Mouse (Mus musculus): ENCODE results near the gene Kat6b.

Kat6b gene

GRCm38 (mm10) chr14:21523234-21523633 is 42.0 kb downstream of the Kat6b start:
- no peak for DNase-seq (ENCODE audit: low read depth, low spot score)

GRCm38 (mm10) chr14:21523851-21524441 is 42.7 kb downstream of the Kat6b start:
- DNase-seq (ENCODE audit: low read depth, low spot score) = no peak

- DNase-seq (ENCODE audit: low read depth, low spot score) = no peak
Observed at GRCm38 (mm10) chr14:21525674-21526073, 44.4 kb downstream of the Kat6b start.

- no peak for DNase-seq (ENCODE audit: low read depth, low spot score)
Observed at GRCm38 (mm10) chr14:21533566-21533965, 52.3 kb downstream of the Kat6b start.

GRCm38 (mm10) chr14:21534066-21534465 is 52.8 kb downstream of the Kat6b start:
- DNase-seq (ENCODE audit: low read depth, low spot score) = no peak

- no peak for DNase-seq (ENCODE audit: low read depth, low spot score)
Observed at GRCm38 (mm10) chr14:21534542-21535272, 53.5 kb downstream of the Kat6b start.

- DNase-seq (ENCODE audit: low read depth, low spot score) = no peak
Observed at GRCm38 (mm10) chr14:21536485-21537181, 55.4 kb downstream of the Kat6b start.

- no peak for DNase-seq (ENCODE audit: low read depth, low spot score)
Observed at GRCm38 (mm10) chr14:21537838-21538237, 56.6 kb downstream of the Kat6b start.

GRCm38 (mm10) chr14:21539731-21540130 is 58.5 kb downstream of the Kat6b start:
- no peak for DNase-seq (ENCODE audit: low read depth, low spot score)

GRCm38 (mm10) chr14:21540361-21540760 is 59.1 kb downstream of the Kat6b start:
- DNase-seq (ENCODE audit: low read depth, low spot score) = no peak

GRCm38 (mm10) chr14:21545529-21545928 is 64.3 kb downstream of the Kat6b start:
- no peak for DNase-seq (ENCODE audit: low read depth, low spot score)

GRCm38 (mm10) chr14:21546351-21546750 is 65.1 kb downstream of the Kat6b start:
- no peak for DNase-seq (ENCODE audit: low read depth, low spot score)

GRCm38 (mm10) chr14:21547297-21547696 is 66.1 kb downstream of the Kat6b start:
- no peak for DNase-seq (ENCODE audit: low read depth, low spot score)

GRCm38 (mm10) chr14:21547965-21548364 is 66.7 kb downstream of the Kat6b start:
- no peak for DNase-seq (ENCODE audit: low read depth, low spot score)

- DNase-seq (ENCODE audit: low read depth, low spot score) = no peak
Observed at GRCm38 (mm10) chr14:21548952-21549607, 67.8 kb downstream of the Kat6b start.

- DNase-seq (ENCODE audit: low read depth, low spot score) = no peak
Observed at GRCm38 (mm10) chr14:21549608-21550115, 68.4 kb downstream of the Kat6b start.

GRCm38 (mm10) chr14:21550576-21550975 is 69.3 kb downstream of the Kat6b start:
- DNase-seq (ENCODE audit: low read depth, low spot score) = no peak

- no peak for DNase-seq (ENCODE audit: low read depth, low spot score)
Observed at GRCm38 (mm10) chr14:21551655-21552054, 70.4 kb downstream of the Kat6b start.

- DNase-seq (ENCODE audit: low read depth, low spot score) = no peak
Observed at GRCm38 (mm10) chr14:21552958-21553357, 71.7 kb downstream of the Kat6b start.

GRCm38 (mm10) chr14:21554046-21554445 is 72.8 kb downstream of the Kat6b start:
- DNase-seq (ENCODE audit: low read depth, low spot score) = no peak

GRCm38 (mm10) chr14:21558440-21559131 is 77.4 kb downstream of the Kat6b start:
- DNase-seq (ENCODE audit: low read depth, low spot score) = no peak

Measured in A20 (cell line).